Mouse (Mus musculus): Measurements from ENCODE around the gene Plekho2. TPM values are rescaled to one million over a fixed set of nuclear protein-coding genes. Genes with fewer than 3 reads are reported as not detected.

The Plekho2 gene
- polyA plus RNA-seq, 1 experiment from 2014 or later = 18.6 TPM

DNA sequence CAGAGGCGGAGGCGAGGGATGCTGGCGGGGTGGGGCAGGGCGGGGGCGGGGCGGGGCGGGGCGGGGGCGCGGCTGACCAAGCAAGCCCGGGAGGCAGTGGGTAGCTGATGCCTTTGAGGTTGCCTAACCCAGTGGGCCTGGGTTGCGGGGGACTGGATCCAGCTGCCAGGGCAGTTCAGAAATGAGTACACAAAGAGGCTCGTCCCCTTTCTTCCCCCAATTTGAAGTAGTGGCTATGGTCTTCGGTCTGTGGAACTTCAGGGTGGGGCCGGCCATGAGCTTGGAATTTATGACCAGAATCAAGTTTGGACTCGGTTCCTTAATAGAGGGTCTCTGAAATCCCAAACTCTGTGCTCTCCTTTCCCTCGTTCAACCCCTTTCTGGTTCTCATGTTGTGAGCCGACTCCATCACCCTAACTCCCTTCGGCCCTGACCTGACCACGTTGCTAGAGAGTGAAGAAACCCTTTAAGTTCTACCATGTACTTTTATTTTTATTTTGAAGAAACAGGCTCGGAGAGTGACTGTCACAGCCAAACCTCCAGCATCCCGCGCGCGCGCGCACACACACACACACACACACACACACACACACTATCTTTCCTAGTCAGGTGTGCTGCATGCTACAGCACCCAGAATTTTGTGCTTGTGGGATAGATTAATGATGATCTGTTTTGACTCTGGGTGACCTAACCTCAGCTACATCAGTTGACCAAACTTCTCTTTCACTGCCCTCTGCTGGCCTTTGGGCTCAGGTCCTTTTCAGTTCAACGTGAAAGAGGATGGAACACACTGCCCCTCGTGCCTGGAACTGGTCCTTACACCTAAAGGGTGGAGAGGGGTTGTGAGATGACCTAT lies 789 bp upstream of the Plekho2 start:
- Histone ChIP-seq H3K9ac (no peak overlapping the region), H3K27ac (peak overlapping the region; percentile 80), H3K27me3 (no peaks in the 10 kb centered on the region), H3K4me3 (peak overlapping the region; percentile 65), H3K4me2 (peak overlapping the region; percentile 60), H3K36me3 (no peaks in the 10 kb centered on the region), H3K9me3 (no peaks in the 10 kb centered on the region), H3K4me1 (peaks cover 40% of the 10 kb centered on the region)
- WGBS = 6% methylated on average over 20 of the region's 29 CpGs
- peak; percentile 4; the same call in 1 of the 2 replicates for ATAC-seq (ENCODE audit: insufficient number of reproducible peaks, low FRiP score, low TSS enrichment, low read depth)

GRCm38 (mm10) chr9:65578801-65579249 lies 1.0 kb downstream of the Plekho2 start:
- Histone ChIP-seq H3K9me3 (no peaks in the 10 kb centered on the region), H3K36me3 (no peaks in the 10 kb centered on the region), H3K27ac (no peak overlapping the region), H3K9ac (peak overlapping the region; percentile 49; the same call in 1 of the 2 replicates), H3K4me2 (peak overlapping the region; percentile 60), H3K4me1 (peaks cover 50% of the 10 kb centered on the region), H3K27me3 (no peaks in the 10 kb centered on the region), H3K4me3 (peak overlapping the region; percentile 65)
- ATAC-seq (ENCODE audit: insufficient number of reproducible peaks, low FRiP score, low TSS enrichment, low read depth) = no peak
- WGBS = 45% methylated on average over 9 of the region's 9 CpGs

DNA sequence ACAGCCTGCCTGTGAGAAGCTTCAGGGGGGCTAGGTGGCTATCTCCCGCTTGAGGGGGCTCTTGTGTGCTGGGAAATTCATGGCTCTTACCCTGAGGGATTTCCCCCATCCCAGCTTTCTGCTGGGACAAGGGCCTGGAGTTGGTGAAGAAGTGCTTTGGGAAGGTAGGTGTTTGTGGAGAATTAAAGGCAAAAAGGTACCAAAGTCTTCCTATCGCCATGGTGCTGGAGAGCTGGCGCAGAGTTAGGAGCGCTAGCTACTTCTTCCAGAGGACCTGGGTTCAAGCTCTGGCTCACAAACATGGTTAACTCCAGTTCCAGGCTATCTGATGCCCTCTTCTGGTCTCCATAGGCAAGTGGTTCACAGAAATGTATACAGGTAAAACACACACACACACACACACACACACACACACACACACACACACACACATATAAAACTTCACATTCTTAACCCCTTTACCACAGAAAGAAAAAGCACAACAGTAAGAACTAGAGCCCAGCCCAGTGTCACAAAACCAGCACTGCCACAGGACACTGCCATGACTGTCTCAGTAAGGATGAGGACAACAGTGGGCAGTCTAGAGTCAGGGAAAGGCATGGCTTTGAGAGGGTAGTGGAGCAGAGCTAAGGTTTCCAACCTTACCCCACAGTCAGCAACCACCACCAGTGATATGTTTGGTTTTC lies 2.2 kb downstream of the Plekho2 start:
- Histone ChIP-seq H3K4me1 (peaks cover 53% of the 10 kb centered on the region), H3K4me3 (0 out of 2 replicates have a peak overlapping the region, but pooled peaks have one; percentile 65), H3K27me3 (no peaks in the 10 kb centered on the region), H3K36me3 (peaks cover 3% of the 10 kb centered on the region; the same call in 1 of the 2 replicates), H3K4me2 (0 out of 2 replicates have a peak overlapping the region, but pooled peaks have one; percentile 60), H3K9me3 (no peaks in the 10 kb centered on the region), H3K27ac (peak overlapping the region; percentile 64), H3K9ac (no peak overlapping the region)
- 89% methylated on average over 4 of the region's 4 CpGs for WGBS
- ATAC-seq (ENCODE audit: insufficient number of reproducible peaks, low FRiP score, low TSS enrichment, low read depth) = no peak

GRCm38 (mm10) chr9:65576861-65577510 lies 2.9 kb downstream of the Plekho2 start:
- Histone ChIP-seq H3K9ac (no peak overlapping the region), H3K4me1 (peaks cover 54% of the 10 kb centered on the region), H3K36me3 (peaks cover 9% of the 10 kb centered on the region; the same call in 1 of the 2 replicates), H3K27me3 (no peaks in the 10 kb centered on the region), H3K9me3 (no peaks in the 10 kb centered on the region), H3K4me3 (no peak overlapping the region), H3K4me2 (0 out of 2 replicates have a peak overlapping the region, but pooled peaks have one; percentile 11), H3K27ac (peak overlapping the region; percentile 64)
- no peak for ATAC-seq (ENCODE audit: insufficient number of reproducible peaks, low FRiP score, low TSS enrichment, low read depth)
- WGBS = 40% methylated on average over 7 of the region's 7 CpGs

GRCm38 (mm10) chr9:65575393-65576196 lies 4.2 kb downstream of the Plekho2 start:
- H3K27ac ChIP-seq = peak overlapping the region; percentile 55
- ATAC-seq (ENCODE audit: insufficient number of reproducible peaks, low FRiP score, low TSS enrichment, low read depth) = no peak
- no peak overlapping the region for H3K4me3 ChIP-seq
- H3K9ac ChIP-seq = no peak overlapping the region
- no peak overlapping the region for H3K4me2 ChIP-seq
- peaks cover 9% of the 10 kb centered on the region; the same call in 1 of the 2 replicates for H3K36me3 ChIP-seq
- no peaks in the 10 kb centered on the region for H3K27me3 ChIP-seq
- H3K9me3 ChIP-seq = no peaks in the 10 kb centered on the region
- 61% methylated on average over 8 of the region's 8 CpGs for WGBS
- H3K4me1 ChIP-seq = peaks cover 50% of the 10 kb centered on the region

DNA sequence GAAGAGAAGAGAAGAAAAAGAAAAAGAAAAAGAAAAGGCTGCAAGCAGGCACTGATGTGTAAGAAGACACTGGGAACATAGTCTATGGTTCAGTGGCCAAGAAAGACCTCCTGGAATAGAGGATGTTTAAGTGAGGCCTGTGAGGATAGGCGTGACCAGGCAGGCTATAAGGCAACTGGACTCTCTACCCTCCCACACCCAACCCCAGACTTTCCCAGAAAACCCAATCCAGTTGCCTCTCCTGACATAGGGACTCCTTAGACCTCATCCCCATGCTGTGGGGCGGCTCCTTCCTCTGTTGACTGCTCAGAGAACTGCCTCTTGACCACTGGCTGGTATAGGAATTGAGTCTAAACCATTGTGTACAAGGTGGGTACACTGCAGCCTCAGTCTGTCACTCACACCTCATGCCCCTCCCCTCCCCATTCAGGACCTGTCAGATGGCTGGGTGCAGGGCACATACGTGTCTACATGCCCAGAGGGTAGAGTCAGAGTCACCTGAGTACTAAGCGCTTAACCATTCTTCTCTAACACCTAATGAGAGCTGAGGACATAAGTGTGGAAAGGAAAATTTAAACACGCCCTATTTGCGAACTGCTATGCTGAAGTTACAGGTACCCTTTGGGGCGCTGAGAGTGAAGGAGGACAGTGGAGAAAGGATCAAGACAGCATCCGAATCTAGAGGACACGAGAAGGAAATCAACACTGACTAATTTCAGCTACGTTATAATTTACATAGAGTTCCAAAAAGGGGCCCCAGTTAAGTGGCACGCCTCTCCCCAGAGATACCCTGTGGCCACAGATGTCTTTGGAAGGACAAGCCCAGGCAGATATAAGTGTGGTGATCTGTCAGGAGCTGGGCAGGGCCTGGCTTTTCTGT lies 5.1 kb downstream of the Plekho2 start:
- Histone ChIP-seq H3K27me3 (no peaks in the 10 kb centered on the region), H3K4me3 (no peak overlapping the region), H3K4me1 (peaks cover 54% of the 10 kb centered on the region), H3K27ac (peak overlapping the region; percentile 55), H3K36me3 (peaks cover 9% of the 10 kb centered on the region; the same call in 1 of the 2 replicates), H3K9me3 (no peaks in the 10 kb centered on the region), H3K4me2 (0 out of 2 replicates have a peak overlapping the region, but pooled peaks have one; percentile 4), H3K9ac (no peak overlapping the region)
- 79% methylated on average over 11 of the region's 11 CpGs for WGBS
- ATAC-seq (ENCODE audit: insufficient number of reproducible peaks, low FRiP score, low TSS enrichment, low read depth) = no peak

DNA sequence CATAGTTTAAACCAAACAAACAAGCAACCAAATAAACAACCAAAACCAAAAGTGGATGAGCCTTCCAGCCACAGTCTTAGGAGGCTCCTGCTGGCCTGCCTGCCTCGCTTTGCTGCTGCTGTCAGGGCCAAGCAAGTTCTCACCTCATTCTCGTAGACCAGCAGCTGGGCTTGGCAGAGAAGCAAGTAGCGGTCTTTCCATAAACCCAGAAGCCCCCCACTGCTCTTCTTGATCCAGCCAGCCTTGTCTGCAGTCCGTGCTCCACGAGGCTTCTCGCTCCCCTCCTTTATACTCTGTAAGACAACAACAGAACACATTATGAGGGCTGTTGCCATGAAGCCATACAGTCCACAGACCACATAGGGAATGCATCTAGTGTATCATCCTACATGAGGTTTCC lies 7.0 kb downstream of the Plekho2 start:
- Histone ChIP-seq H3K27ac (no peak overlapping the region; the same call in 1 of the 2 replicates), H3K4me1 (peaks cover 51% of the 10 kb centered on the region), H3K4me2 (no peak overlapping the region), H3K9ac (no peak overlapping the region), H3K27me3 (no peaks in the 10 kb centered on the region), H3K4me3 (no peak overlapping the region), H3K9me3 (no peaks in the 10 kb centered on the region), H3K36me3 (peaks cover 15% of the 10 kb centered on the region; the same call in 1 of the 2 replicates)
- no peak for ATAC-seq (ENCODE audit: insufficient number of reproducible peaks, low FRiP score, low TSS enrichment, low read depth)
- WGBS = 68% methylated on average over 6 of the region's 6 CpGs

- peaks cover 37% of the 10 kb centered on the region for H3K36me3 ChIP-seq
- WGBS = 34% methylated on average over 6 of the region's 6 CpGs
- no peaks in the 10 kb centered on the region for H3K9me3 ChIP-seq
- ATAC-seq (ENCODE audit: insufficient number of reproducible peaks, low FRiP score, low TSS enrichment, low read depth) = peak; percentile 45; the same call in 1 of the 2 replicates
- peaks cover 22% of the 10 kb centered on the region for H3K4me1 ChIP-seq
- H3K9ac ChIP-seq = no peak overlapping the region
- no peak overlapping the region for H3K4me2 ChIP-seq
- no peak overlapping the region for H3K4me3 ChIP-seq
- peak overlapping the region; percentile 82 for H3K27ac ChIP-seq
- no peaks in the 10 kb centered on the region for H3K27me3 ChIP-seq
Measured at GRCm38 (mm10) chr9:65569491-65569971, 10.3 kb downstream of the Plekho2 start.

DNA sequence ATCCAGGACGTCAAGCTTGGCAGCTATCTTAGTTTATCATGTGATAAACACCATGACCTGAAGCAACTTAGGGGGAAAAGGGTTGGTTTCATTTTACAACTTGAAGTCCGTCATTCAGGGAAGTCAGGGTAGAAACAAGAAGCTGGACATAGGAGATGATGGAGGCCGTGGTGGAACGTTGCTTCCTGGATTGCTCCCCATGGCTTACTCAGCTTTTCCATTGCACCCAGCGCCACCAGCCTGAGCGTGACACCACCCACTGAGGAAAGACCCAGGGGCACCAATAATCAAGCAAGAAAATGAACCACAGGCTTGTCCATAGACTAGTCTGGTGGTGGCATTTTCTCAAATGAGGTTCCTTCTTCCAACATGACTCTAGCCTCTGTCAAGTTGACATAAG lies 11.1 kb downstream of the Plekho2 start:
- H3K36me3 ChIP-seq = peaks cover 40% of the 10 kb centered on the region
- peaks cover 21% of the 10 kb centered on the region for H3K4me1 ChIP-seq
- H3K9me3 ChIP-seq = no peaks in the 10 kb centered on the region
- no peak overlapping the region for H3K9ac ChIP-seq
- no peaks in the 10 kb centered on the region for H3K27me3 ChIP-seq
- H3K27ac ChIP-seq = peak overlapping the region; percentile 82
- no peak for ATAC-seq (ENCODE audit: insufficient number of reproducible peaks, low FRiP score, low TSS enrichment, low read depth)
- WGBS = 79% methylated on average over 6 of the region's 6 CpGs
- no peak overlapping the region for H3K4me3 ChIP-seq
- no peak overlapping the region for H3K4me2 ChIP-seq

- no peak overlapping the region for H3K4me3 ChIP-seq
- H3K27ac ChIP-seq = no peak overlapping the region
- peaks cover 24% of the 10 kb centered on the region for H3K4me1 ChIP-seq
- 95% methylated on average over 2 of the region's 2 CpGs for WGBS
- H3K36me3 ChIP-seq = peaks cover 54% of the 10 kb centered on the region
- H3K27me3 ChIP-seq = no peaks in the 10 kb centered on the region
- no peaks in the 10 kb centered on the region for H3K9me3 ChIP-seq
- no peak for ATAC-seq (ENCODE audit: insufficient number of reproducible peaks, low FRiP score, low TSS enrichment, low read depth)
- no peak overlapping the region for H3K9ac ChIP-seq
- no peak overlapping the region for H3K4me2 ChIP-seq
Measured at GRCm38 (mm10) chr9:65564698-65565097, 15.1 kb downstream of the Plekho2 start.
